Mouse (Mus musculus): Measurements from ENCODE around the gene Pml. TPM values are rescaled to one million over a fixed set of nuclear protein-coding genes. Genes with fewer than 3 reads are reported as not detected.
"Not testable (repeated sequence)": the region's sequence is repeated elsewhere in the genome, so short reads cannot be mapped to it uniquely, and the experiment has no call there.

Gene Pml
- polyA plus RNA-seq, 1 experiment from 2014 or later, result 3.9 TPM

DNA sequence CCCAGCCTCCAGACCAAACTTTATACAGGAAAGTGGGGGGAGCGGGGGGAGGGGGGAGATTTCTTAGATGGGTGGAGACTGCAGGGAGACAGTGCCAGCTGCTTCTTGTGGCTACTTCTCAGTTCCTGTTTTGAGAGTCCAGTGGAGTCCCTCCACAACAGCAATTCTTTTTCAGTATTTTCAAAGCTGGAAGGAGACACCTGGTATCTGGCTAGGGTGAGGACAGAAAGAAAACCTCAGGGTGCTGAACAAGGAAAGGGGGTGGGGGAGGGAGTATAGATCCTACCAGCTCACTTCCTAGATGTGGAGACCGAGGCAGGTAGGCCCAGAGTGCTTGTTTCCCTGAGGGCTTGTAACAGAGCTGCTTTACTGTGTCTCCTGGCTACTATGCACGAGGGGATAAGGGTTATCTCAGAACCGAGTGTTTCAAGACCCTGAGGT is 17.0 kb upstream of the Pml start:
- H3K27ac ChIP-seq (replicated peaks; ENCODE audit: low read depth, low read length), result no peak overlapping the region
- H3K36me3 ChIP-seq (ENCODE audit: control insufficient read depth, insufficient read depth, low read length), result peaks cover 20% of the 10 kb centered on the region
- no peak overlapping the region for H3K4me2 ChIP-seq (ENCODE audit: low read length)
- H3K27me3 ChIP-seq (ENCODE audit: control insufficient read depth, insufficient read depth, low read length), result no peaks in the 10 kb centered on the region
- no peaks in the 10 kb centered on the region for H3K9me3 ChIP-seq (ENCODE audit: control insufficient read depth, low read length)
- H3K9ac ChIP-seq (replicated peaks; ENCODE audit: low read length), result no peak overlapping the region
- H3K4me3 ChIP-seq (replicated peaks; ENCODE audit: low read depth, low read length), result no peak overlapping the region
- no peaks in the 10 kb centered on the region for H3K4me1 ChIP-seq (ENCODE audit: control insufficient read depth, insufficient read depth, low read length)
- no peak for DNase-seq
- no peak for ATAC-seq (ENCODE audit: low FRiP score, low TSS enrichment)
- 44% methylated on average over 4 of the region's 4 CpGs for WGBS

DNA sequence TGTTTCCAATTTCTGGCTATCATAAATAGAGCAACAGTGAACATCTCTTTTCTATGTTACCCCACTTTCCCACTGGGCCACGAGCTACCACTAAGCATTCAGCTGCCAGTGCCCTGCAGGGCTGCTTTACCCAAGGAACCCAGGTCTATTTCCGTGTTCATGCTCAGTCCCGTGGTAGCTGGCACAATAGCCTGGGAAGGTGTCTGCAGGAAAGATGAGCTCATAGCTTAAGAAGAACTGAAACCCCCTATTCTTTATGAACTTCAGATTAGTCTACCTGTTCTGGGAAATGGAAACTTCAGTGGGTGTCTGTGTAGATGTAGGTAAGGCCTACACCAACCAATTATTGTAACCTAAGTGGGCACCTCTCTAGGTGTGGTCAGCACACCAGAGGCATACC is 15.8 kb upstream of the Pml start:
- no peak overlapping the region for H3K27ac ChIP-seq (replicated peaks; ENCODE audit: low read depth, low read length)
- H3K4me2 ChIP-seq (ENCODE audit: low read length), result no peak overlapping the region
- DNase-seq, result no peak
- H3K27me3 ChIP-seq (ENCODE audit: control insufficient read depth, insufficient read depth, low read length), result no peaks in the 10 kb centered on the region
- no peak for ATAC-seq (ENCODE audit: low FRiP score, low TSS enrichment)
- H3K4me3 ChIP-seq (replicated peaks; ENCODE audit: low read depth, low read length), result no peak overlapping the region
- H3K9me3 ChIP-seq (ENCODE audit: control insufficient read depth, low read length), result no peaks in the 10 kb centered on the region
- 85% methylated on average over 3 of the region's 3 CpGs for WGBS
- no peak overlapping the region for H3K9ac ChIP-seq (replicated peaks; ENCODE audit: low read length)
- H3K36me3 ChIP-seq (ENCODE audit: control insufficient read depth, insufficient read depth, low read length), result peaks cover 29% of the 10 kb centered on the region
- H3K4me1 ChIP-seq (ENCODE audit: control insufficient read depth, insufficient read depth, low read length), result no peaks in the 10 kb centered on the region

DNA sequence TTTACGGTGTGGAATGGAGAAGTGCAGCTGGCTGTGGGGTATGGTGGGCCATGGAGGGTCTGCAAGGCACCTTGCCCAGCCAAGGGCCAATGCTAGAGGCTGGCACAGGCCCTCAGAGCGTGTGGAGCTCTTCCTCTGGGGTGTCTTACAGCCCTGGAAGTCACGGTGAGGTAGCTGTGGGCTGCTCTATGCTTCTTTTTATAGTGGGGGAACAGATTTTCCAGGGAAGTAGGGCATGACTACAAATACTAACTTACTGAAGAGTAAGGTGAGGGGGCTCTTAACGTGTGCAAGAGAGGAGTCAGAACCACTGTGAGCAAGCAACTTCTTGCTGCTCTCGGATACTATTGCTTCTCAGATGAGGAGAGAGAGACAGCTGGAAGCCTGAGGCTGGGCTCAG is 12.9 kb upstream of the Pml start:
- Histone ChIP-seq H3K9me3 (ENCODE audit: control insufficient read depth, low read length) (no peaks in the 10 kb centered on the region), H3K4me2 (ENCODE audit: low read length) (no peak overlapping the region), H3K36me3 (ENCODE audit: control insufficient read depth, insufficient read depth, low read length) (peaks cover 57% of the 10 kb centered on the region), H3K27ac (replicated peaks; ENCODE audit: low read depth, low read length) (no peak overlapping the region), H3K4me1 (ENCODE audit: control insufficient read depth, insufficient read depth, low read length) (no peaks in the 10 kb centered on the region), H3K27me3 (ENCODE audit: control insufficient read depth, insufficient read depth, low read length) (no peaks in the 10 kb centered on the region), H3K4me3 (replicated peaks; ENCODE audit: low read depth, low read length) (no peak overlapping the region), H3K9ac (replicated peaks; ENCODE audit: low read length) (no peak overlapping the region)
- WGBS, result 95% methylated on average over 5 of the region's 5 CpGs
- DNase-seq, result no peak
- no peak for ATAC-seq (ENCODE audit: low FRiP score, low TSS enrichment)

DNA sequence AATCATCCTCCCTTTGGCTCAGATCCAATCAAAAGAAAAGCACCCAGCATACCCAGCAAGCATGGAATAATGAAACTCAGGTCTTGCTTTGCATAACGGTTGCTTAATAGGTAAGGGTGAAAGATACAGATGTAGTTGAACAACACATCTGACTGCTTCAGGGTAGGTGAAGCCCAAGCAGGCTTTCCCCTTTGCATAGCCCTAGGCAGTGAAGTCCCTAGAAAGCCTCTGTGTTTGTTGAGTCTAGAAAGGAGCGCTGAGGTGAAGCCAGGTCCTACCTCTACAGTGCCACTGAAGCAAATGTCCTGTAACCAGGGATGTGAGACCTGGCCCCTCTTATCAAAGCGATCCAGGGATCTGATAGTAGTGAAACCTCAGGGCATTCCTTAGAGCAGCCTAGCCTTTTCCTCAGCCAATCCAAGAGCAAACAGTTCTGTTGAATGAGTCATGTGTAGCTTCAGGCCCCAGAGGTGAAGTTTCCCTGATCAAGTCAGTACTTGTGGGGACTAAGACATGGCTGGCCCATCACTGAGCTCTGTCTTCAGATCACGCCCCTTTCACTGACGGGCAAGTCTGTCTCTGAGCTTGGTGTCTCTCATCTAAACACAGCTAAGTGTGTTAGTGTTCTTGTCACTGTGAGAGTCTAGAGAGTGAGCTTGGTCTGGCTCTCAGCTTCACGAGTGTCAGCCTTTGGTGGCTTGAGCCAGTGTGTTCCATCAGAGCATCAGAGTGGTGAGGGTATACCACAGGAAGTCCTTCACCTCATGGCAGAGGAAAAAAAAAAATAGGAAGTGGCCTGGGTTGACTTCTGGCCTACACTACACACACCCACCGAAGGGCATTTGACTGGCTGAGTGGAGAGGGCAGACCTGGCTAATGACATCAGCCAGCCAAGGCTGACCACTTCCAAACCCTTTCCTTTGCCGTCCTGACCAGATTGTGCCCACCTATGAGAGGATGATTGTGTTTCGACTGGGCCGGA is 6.4 kb upstream of the Pml start:
- peaks cover 54% of the 10 kb centered on the region for H3K36me3 ChIP-seq (ENCODE audit: control insufficient read depth, insufficient read depth, low read length)
- no peak overlapping the region for H3K9ac ChIP-seq (replicated peaks; ENCODE audit: low read length)
- WGBS, result 94% methylated on average over 10 of the region's 10 CpGs
- H3K9me3 ChIP-seq (ENCODE audit: control insufficient read depth, low read length), result no peaks in the 10 kb centered on the region
- no peak overlapping the region for H3K27ac ChIP-seq (replicated peaks; ENCODE audit: low read depth, low read length)
- no peaks in the 10 kb centered on the region for H3K4me1 ChIP-seq (ENCODE audit: control insufficient read depth, insufficient read depth, low read length)
- H3K4me2 ChIP-seq (ENCODE audit: low read length), result no peak overlapping the region
- H3K4me3 ChIP-seq (replicated peaks; ENCODE audit: low read depth, low read length), result no peak overlapping the region
- no peaks in the 10 kb centered on the region for H3K27me3 ChIP-seq (ENCODE audit: control insufficient read depth, insufficient read depth, low read length)
- ATAC-seq (ENCODE audit: low FRiP score, low TSS enrichment), result no peak
- DNase-seq, result no peak

DNA sequence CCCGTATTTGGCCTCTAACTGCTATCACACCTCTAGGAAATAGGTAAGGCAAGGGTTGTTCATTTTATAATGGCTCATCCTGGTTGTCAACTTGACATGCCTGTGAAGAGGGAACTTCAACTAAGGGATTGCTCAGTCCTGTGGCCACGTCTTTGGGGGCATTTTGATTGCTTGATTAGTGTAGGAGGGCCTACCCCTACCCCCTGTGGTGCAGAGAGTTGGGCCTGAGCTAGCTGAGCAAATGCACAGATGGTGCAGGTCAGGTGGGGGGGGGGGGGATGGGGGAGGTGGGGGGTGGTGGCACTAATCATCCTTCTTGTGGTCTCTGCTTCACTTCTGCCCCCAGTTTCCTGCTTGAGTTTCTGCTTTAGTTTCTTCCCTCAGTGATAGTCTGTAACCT is 5.5 kb upstream of the Pml start:
- H3K4me1 ChIP-seq (ENCODE audit: control insufficient read depth, insufficient read depth, low read length), result no peaks in the 10 kb centered on the region
- 62% methylated on average over 2 of the region's 2 CpGs for WGBS
- ATAC-seq (ENCODE audit: low FRiP score, low TSS enrichment) (no peak), DNase-seq (no peak)
- no peaks in the 10 kb centered on the region for H3K27me3 ChIP-seq (ENCODE audit: control insufficient read depth, insufficient read depth, low read length)
- no peak overlapping the region for H3K27ac ChIP-seq (replicated peaks; ENCODE audit: low read depth, low read length)
- H3K4me2 ChIP-seq (ENCODE audit: low read length), result no peak overlapping the region
- H3K9ac ChIP-seq (replicated peaks; ENCODE audit: low read length), result no peak overlapping the region
- H3K4me3 ChIP-seq (replicated peaks; ENCODE audit: low read depth, low read length), result no peak overlapping the region
- no peaks in the 10 kb centered on the region for H3K9me3 ChIP-seq (ENCODE audit: control insufficient read depth, low read length)
- H3K36me3 ChIP-seq (ENCODE audit: control insufficient read depth, insufficient read depth, low read length), result peaks cover 46% of the 10 kb centered on the region

DNA sequence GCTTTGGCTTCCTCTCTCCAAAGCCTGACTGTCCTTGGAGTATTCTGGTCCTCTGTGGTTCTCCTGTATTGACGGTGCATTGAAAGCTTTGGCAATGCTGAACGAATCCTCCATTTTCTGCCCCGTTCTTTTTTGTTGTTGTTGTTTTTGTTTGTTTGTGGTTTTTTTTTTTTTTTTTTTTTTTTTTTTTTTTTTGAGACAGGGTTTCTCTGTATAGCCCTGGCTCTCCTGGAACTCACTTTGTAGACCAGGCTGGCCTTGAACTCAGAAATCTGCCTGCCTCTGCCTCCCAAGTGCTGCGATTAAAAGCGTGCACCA is 4.2 kb upstream of the Pml start:
- peak overlapping the region; percentile 77 for H3K4me2 ChIP-seq (ENCODE audit: low read length)
- not testable (repeated sequence) for H3K4me1 ChIP-seq (ENCODE audit: control insufficient read depth, insufficient read depth, low read length); H3K27me3 ChIP-seq (ENCODE audit: control insufficient read depth, insufficient read depth, low read length); DNase-seq; ATAC-seq (ENCODE audit: low FRiP score, low TSS enrichment); H3K9me3 ChIP-seq (ENCODE audit: control insufficient read depth, low read length)
- peak overlapping the region; percentile 74; the same call in 1 of the 2 replicates for H3K27ac ChIP-seq (replicated peaks; ENCODE audit: low read depth, low read length)
- 73% methylated on average over 5 of the region's 5 CpGs for WGBS
- peak overlapping the region; percentile 64 for H3K4me3 ChIP-seq (replicated peaks; ENCODE audit: low read depth, low read length)
- peaks cover 34% of the 10 kb centered on the region for H3K36me3 ChIP-seq (ENCODE audit: control insufficient read depth, insufficient read depth, low read length)
- H3K9ac ChIP-seq (replicated peaks; ENCODE audit: low read length), result peak overlapping the region; percentile 77

DNA sequence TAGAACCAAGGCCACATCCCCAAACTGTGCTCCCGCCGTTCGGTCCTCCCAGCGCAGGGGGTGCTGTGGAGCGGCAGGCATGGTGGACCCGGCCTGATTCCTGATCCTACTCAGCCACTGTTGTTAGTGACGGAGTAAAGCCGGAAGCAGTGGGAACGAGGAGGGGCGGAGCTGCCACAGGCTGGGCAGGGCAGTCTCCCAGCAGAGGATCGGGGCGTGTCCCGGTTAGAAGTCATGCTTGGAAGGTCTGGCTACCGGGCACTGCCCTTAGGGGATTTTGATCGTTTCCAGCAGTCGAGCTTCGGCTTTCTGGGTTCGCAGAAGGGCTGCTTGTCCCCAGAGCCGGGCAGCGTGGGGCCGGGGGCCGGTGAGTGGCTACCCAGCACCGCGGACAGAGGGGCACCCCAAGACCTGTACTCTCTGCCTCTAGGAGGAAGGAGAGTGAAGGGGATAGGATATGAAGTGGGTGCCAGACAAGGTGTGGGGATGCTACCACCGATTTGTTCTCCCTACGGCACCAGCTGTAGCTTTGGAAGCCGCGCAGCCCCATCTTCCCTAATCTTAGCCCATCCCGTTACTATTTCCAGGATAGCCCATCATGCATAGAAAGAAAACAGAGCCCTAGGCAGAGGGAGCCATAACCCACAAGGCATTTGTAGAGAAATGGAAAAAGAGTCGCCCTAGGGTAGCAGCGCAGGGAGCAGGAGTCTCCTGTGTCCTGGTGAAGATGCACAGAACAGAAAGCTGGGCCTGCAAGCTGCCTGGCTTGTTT is 3.6 kb upstream of the Pml start, which contains the start of gene Stoml1:
Gene Stoml1 (plus strand): TSS at position 132 of the 772 bp plus-strand sequence.
- ATAC-seq (ENCODE audit: low FRiP score, low TSS enrichment) (peak; percentile 97), DNase-seq (peak; percentile 95)
- Histone ChIP-seq H3K4me1 (ENCODE audit: control insufficient read depth, insufficient read depth, low read length) (no peaks in the 10 kb centered on the region), H3K36me3 (ENCODE audit: control insufficient read depth, insufficient read depth, low read length) (peaks cover 29% of the 10 kb centered on the region), H3K9ac (replicated peaks; ENCODE audit: low read length) (peak within 1 kb of the TSS; percentile 77), H3K27me3 (ENCODE audit: control insufficient read depth, insufficient read depth, low read length) (no peaks in the 10 kb centered on the region), H3K27ac (replicated peaks; ENCODE audit: low read depth, low read length) (peak within 1 kb of the TSS; percentile 74), H3K4me3 (replicated peaks; ENCODE audit: low read depth, low read length) (peak within 1 kb of the TSS; percentile 64), H3K9me3 (ENCODE audit: control insufficient read depth, low read length) (no peaks in the 10 kb centered on the region), H3K4me2 (ENCODE audit: low read length) (peak within 1 kb of the TSS; percentile 77)
- WGBS, result under 1% methylated on average over 31 of the region's 31 CpGs

DNA sequence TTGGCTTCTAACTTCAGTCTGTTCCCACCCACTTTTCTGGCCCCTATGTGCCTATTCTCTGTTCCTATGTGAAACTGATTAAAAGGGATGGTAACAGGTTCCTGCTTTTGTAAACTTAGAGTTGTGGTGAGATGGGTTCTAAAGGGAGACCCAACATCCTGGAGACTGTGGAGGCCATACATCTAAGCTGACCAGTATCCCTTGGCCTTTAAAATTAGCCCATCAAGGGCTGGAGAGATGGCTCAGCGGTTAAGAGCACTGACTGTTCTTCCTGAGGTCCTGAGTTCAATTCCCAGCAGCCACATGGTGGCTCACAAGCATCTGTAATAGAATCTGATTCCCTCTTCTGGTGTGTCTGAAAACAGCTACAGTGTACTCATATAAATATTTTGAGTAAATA is 1.1 kb upstream of the Pml start:
- not testable (repeated sequence) for H3K9ac ChIP-seq (replicated peaks; ENCODE audit: low read length); H3K9me3 ChIP-seq (ENCODE audit: control insufficient read depth, low read length); H3K36me3 ChIP-seq (ENCODE audit: control insufficient read depth, insufficient read depth, low read length); ATAC-seq (ENCODE audit: low FRiP score, low TSS enrichment); H3K27me3 ChIP-seq (ENCODE audit: control insufficient read depth, insufficient read depth, low read length); H3K4me3 ChIP-seq (replicated peaks; ENCODE audit: low read depth, low read length); H3K27ac ChIP-seq (replicated peaks; ENCODE audit: low read depth, low read length); DNase-seq; H3K4me2 ChIP-seq (ENCODE audit: low read length); H3K4me1 ChIP-seq (ENCODE audit: control insufficient read depth, insufficient read depth, low read length)
- WGBS, result 94% methylated on average over 1 of the region's 1 CpGs
